Mouse (Mus musculus): ENCODE data around the gene Nabp1. TPM values are rescaled to one million over a fixed set of nuclear protein-coding genes. Genes with fewer than 3 reads are reported as not detected.

Gene Nabp1
- polyA plus RNA-seq, 1 experiment from 2014 or later = 37.7 TPM

DNA sequence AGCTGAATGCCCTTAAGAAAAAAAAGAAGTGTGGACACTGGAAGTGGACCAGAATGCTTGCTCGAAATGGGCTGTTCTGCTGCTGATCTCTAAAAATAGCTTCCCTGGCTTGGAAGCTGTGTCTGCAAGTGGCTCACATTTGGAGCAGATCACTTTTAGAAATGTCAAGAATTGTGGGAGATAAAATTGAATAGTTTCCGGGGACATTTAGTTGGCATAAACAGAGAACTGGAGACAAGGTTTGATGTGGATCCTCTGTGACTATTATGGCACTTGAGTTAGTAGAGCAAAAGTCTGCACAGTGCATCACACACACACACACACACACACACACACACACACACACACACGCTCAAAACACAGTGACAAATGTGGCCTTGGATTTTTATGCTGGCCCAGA is 36.8 kb upstream of the Nabp1 start:
- ATAC-seq (replicated peaks; ENCODE audit: low FRiP score, low read depth) (no peak), DNase-seq (ENCODE audit: low spot score) (peak; percentile 61)
- Histone ChIP-seq H3K27ac (peak overlapping the region; percentile 56; the same call in 1 of the 2 replicates), H3K9ac (ENCODE audit: low read depth, low read length) (no peak overlapping the region), H3K4me2 (ENCODE audit: low read length) (no peak overlapping the region), H3K4me1 (replicated peaks; ENCODE audit: insufficient read depth, low read length) (peaks cover 12% of the 10 kb centered on the region), H3K27me3 (ENCODE audit: insufficient read depth, low read length) (no peaks in the 10 kb centered on the region), H3K36me3 (ENCODE audit: insufficient read depth, low read length) (no peaks in the 10 kb centered on the region), H3K9me3 (replicated peaks; ENCODE audit: low read length) (no peaks in the 10 kb centered on the region), H3K4me3 (replicated peaks; ENCODE audit: low read depth, low read length) (no peak overlapping the region)
- TF ChIP-seq CTCF (IDR thresholded peaks at IDR 0.05; ENCODE audit: low read depth) = no peak
- 61% methylated on average over 3 of the region's 3 CpGs for WGBS

DNA sequence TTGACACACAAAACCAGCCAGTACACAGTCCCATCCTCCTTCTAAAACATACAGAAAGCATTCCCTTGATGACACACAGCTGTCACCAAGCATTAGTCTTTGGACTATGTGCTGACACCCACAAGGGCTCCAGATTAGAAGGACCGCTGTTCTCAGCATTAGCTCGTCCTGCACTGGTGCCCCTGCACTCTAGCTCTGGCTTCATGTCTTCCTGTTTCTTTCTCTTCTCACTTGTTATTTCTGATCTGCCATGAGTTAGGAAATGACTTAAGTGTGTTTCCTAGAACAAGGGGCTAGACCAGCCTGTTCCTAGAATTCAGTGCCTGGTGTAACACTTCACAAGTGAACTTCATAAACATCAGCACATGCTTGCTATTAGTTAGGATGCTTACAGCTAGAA is 36.2 kb upstream of the Nabp1 start:
- peak overlapping the region; percentile 56 for H3K27ac ChIP-seq
- H3K27me3 ChIP-seq (ENCODE audit: insufficient read depth, low read length) = no peaks in the 10 kb centered on the region
- TF ChIP-seq CTCF (IDR thresholded peaks at IDR 0.05; ENCODE audit: low read depth) = no peak
- no peaks in the 10 kb centered on the region for H3K9me3 ChIP-seq (replicated peaks; ENCODE audit: low read length)
- H3K4me1 ChIP-seq (replicated peaks; ENCODE audit: insufficient read depth, low read length) = peaks cover 12% of the 10 kb centered on the region
- no peaks in the 10 kb centered on the region for H3K36me3 ChIP-seq (ENCODE audit: insufficient read depth, low read length)
- no peak overlapping the region for H3K4me3 ChIP-seq (replicated peaks; ENCODE audit: low read depth, low read length)
- H3K4me2 ChIP-seq (ENCODE audit: low read length) = no peak overlapping the region
- DNase-seq (ENCODE audit: low spot score) (peak; percentile 48), ATAC-seq (replicated peaks; ENCODE audit: low FRiP score, low read depth) (0 out of 2 replicates have a peak, but pooled peaks have one; percentile 37)
- 53% methylated on average over 2 of the region's 2 CpGs for WGBS
- no peak overlapping the region for H3K9ac ChIP-seq (ENCODE audit: low read depth, low read length)

DNA sequence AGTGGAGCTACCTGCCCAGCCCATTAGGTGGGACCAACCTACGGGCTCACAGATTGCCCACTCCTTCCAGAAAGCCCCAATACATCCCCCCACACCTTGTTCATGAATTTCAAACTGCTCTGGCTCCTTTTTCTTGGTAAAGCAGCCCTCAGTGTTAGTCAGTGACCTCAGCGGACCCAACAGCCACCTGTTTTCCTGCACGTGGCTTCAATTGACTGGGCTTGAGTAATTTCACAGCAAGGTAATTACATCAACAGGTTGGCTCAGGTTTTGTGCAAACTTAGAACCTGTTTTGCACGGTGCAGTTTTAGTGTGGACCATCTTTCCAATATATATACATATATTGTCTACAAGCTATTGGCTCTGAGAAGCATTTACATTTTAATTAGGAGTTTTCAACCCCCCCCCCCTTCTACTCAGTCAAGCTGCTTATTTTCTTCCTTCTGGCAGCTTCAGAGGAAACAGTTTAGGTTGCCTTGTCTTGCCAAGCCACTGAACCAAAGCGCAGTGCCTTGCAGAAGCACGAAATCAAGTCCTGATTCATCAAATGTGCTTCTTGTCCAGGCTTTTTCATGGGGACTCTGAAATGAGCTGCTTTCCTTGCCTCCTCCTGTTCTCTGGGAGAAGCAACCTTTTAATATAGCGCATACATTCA is 35.0 kb upstream of the Nabp1 start:
- Histone ChIP-seq H3K4me2 (ENCODE audit: low read length) (no peak overlapping the region), H3K27me3 (ENCODE audit: insufficient read depth, low read length) (no peaks in the 10 kb centered on the region), H3K36me3 (ENCODE audit: insufficient read depth, low read length) (no peaks in the 10 kb centered on the region), H3K4me1 (replicated peaks; ENCODE audit: insufficient read depth, low read length) (peaks cover 12% of the 10 kb centered on the region), H3K9me3 (replicated peaks; ENCODE audit: low read length) (no peaks in the 10 kb centered on the region), H3K27ac (peak overlapping the region; percentile 71), H3K9ac (ENCODE audit: low read depth, low read length) (no peak overlapping the region), H3K4me3 (replicated peaks; ENCODE audit: low read depth, low read length) (no peak overlapping the region)
- WGBS = 56% methylated on average over 7 of the region's 7 CpGs
- peak; percentile 60 for ATAC-seq (replicated peaks; ENCODE audit: low FRiP score, low read depth)
- TF ChIP-seq CTCF (IDR thresholded peaks at IDR 0.05; ENCODE audit: low read depth) = no peak
- DNase-seq (ENCODE audit: low spot score) = peak; percentile 23

GRCm38 (mm10) chr1:51512326-51512725 is 34.1 kb upstream of the Nabp1 start:
- DNase-seq (ENCODE audit: low spot score) = no peak
- Histone ChIP-seq H3K4me1 (replicated peaks; ENCODE audit: insufficient read depth, low read length) (peaks cover 12% of the 10 kb centered on the region), H3K27me3 (ENCODE audit: insufficient read depth, low read length) (no peaks in the 10 kb centered on the region), H3K4me2 (ENCODE audit: low read length) (no peak overlapping the region), H3K36me3 (ENCODE audit: insufficient read depth, low read length) (no peaks in the 10 kb centered on the region), H3K9me3 (replicated peaks; ENCODE audit: low read length) (no peaks in the 10 kb centered on the region), H3K4me3 (replicated peaks; ENCODE audit: low read depth, low read length) (no peak overlapping the region), H3K9ac (ENCODE audit: low read depth, low read length) (no peak overlapping the region), H3K27ac (no peak overlapping the region)
- 83% methylated on average over 2 of the region's 2 CpGs for WGBS
- TF ChIP-seq CTCF (IDR thresholded peaks at IDR 0.05; ENCODE audit: low read depth) = no peak
- ATAC-seq (replicated peaks; ENCODE audit: low FRiP score, low read depth) = no peak

- Histone ChIP-seq H3K4me3 (replicated peaks; ENCODE audit: low read depth, low read length) (no peak overlapping the region), H3K27ac (peak overlapping the region; percentile 47), H3K9ac (ENCODE audit: low read depth, low read length) (no peak overlapping the region), H3K4me1 (replicated peaks; ENCODE audit: insufficient read depth, low read length) (peaks cover 10% of the 10 kb centered on the region), H3K36me3 (ENCODE audit: insufficient read depth, low read length) (no peaks in the 10 kb centered on the region), H3K4me2 (ENCODE audit: low read length) (no peak overlapping the region), H3K27me3 (ENCODE audit: insufficient read depth, low read length) (no peaks in the 10 kb centered on the region), H3K9me3 (replicated peaks; ENCODE audit: low read length) (no peaks in the 10 kb centered on the region)
- no peak for TF ChIP-seq CTCF (IDR thresholded peaks at IDR 0.05; ENCODE audit: low read depth)
- ATAC-seq (replicated peaks; ENCODE audit: low FRiP score, low read depth) = no peak
- WGBS = 63% methylated on average over 8 of the region's 8 CpGs
- peak; percentile 11 for DNase-seq (ENCODE audit: low spot score)
Measured at GRCm38 (mm10) chr1:51509776-51510175, 31.6 kb upstream of the Nabp1 start.

- H3K4me2 ChIP-seq (ENCODE audit: low read length) = 0 out of 2 replicates have a peak overlapping the region, but pooled peaks have one; percentile 2
- H3K36me3 ChIP-seq (ENCODE audit: insufficient read depth, low read length) = no peaks in the 10 kb centered on the region
- WGBS = 17% methylated on average over 7 of the region's 7 CpGs
- 0 out of 2 replicates have a peak, but pooled peaks cover 3% of the 10 kb centered on the region for H3K4me1 ChIP-seq (replicated peaks; ENCODE audit: insufficient read depth, low read length)
- no peak for TF ChIP-seq CTCF (IDR thresholded peaks at IDR 0.05; ENCODE audit: low read depth)
- no peak overlapping the region for H3K9ac ChIP-seq (ENCODE audit: low read depth, low read length)
- peak overlapping the region; percentile 44 for H3K27ac ChIP-seq
- ATAC-seq (replicated peaks; ENCODE audit: low FRiP score, low read depth) (peak; percentile 96), DNase-seq (ENCODE audit: low spot score) (peak; percentile 74)
- no peak overlapping the region for H3K4me3 ChIP-seq (replicated peaks; ENCODE audit: low read depth, low read length)
- no peaks in the 10 kb centered on the region for H3K9me3 ChIP-seq (replicated peaks; ENCODE audit: low read length)
- H3K27me3 ChIP-seq (ENCODE audit: insufficient read depth, low read length) = no peaks in the 10 kb centered on the region
Measured at GRCm38 (mm10) chr1:51509083-51509482, 30.9 kb upstream of the Nabp1 start.
